Mouse (Mus musculus) erythroblast, embryonic 14.5 days (primary cell): ENCODE data around the gene Phc2. TPM values are rescaled to one million over a fixed set of nuclear protein-coding genes. Genes with fewer than 3 reads are reported as not detected.

Experiments
- H3K27me3 ChIP-seq: 2 replicates; pipeline ENCODE4 v1.6.1; 2012; ENCODE audit warnings: inconsistent platforms; ENCODE audit not compliant: control insufficient read depth
- H3K36me3 ChIP-seq: 2 replicates; pipeline ENCODE4 v1.6.1; 2012; ENCODE audit warnings: mild to moderate bottlenecking, inconsistent platforms; ENCODE audit not compliant: control insufficient read depth
- H3K4me1 ChIP-seq: 2 replicates; pipeline ENCODE4 v1.6.1; 2012; ENCODE audit warnings: inconsistent platforms; ENCODE audit not compliant: control insufficient read depth
- H3K4me3 ChIP-seq: replicated peaks from 2 replicates; pipeline ENCODE3; 2012; ENCODE audit warnings: moderate library complexity, mild to moderate bottlenecking, inconsistent platforms
- H3K9me3 ChIP-seq: 2 replicates; pipeline ENCODE4 v1.6.1; 2012; ENCODE audit warnings: low read length, inconsistent platforms, mixed read lengths; ENCODE audit not compliant: control insufficient read depth
- GATA1 ChIP-seq: IDR thresholded peaks from 2 replicates; pipeline ENCODE4 v1.6.1; 2012; ENCODE audit warnings: low read length, inconsistent platforms, mixed read lengths
- TAL1 ChIP-seq: IDR thresholded peaks from 3 replicates; pipeline ENCODE4 v1.6.1; 2012; ENCODE audit warnings: low read length, inconsistent platforms, mixed read lengths
- polyA plus RNA-seq: library from polyadenylated mRNA; stranded (reverse); fragments of >175 nt; gene quantifications from 2 replicates; pipeline ENCODE4 v1.2.3, GENCODE M21; 2012

Gene Phc2
- polyA plus RNA-seq, 1 experiment: 9.0 TPM

DNA sequence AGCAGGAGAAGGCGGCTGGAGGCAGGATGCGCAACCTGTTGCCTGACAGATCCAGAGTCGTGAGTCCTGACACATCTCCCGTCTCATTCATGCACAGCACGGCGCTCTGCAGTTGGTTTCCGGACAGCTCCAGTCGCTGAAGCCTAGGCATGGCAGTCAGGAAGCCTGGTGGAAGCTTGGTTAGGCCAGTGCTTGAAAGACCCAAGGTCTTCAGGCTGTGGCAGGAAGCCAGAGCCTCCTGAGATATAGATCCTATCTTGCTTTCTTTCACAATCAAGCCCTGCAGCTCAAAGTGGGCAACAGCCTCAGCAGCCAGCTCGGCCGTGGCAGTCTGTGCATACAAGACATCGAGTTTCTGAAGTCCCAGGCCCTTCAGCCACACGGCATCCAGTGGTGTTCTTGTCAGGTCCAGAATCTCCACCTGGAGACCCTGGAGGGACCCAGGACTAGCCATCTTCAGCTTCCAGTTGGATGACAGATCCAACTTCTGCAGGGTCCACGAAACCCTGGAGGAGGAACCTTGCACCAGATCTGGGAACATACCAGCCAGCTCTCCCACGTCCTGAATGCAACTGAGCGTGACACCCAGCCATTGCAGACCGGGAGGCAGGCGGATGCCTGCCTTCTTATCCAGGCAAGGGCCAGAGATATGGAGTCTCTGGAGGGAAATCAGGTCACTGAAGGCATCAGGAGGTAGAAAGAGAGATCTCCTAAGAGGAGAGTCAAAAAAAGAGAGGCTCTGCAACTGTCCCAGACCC, 37.0 kb upstream of the Phc2 start:
- H3K4me1 ChIP-seq: peaks cover 9% of the 10 kb centered on the region
- H3K36me3 ChIP-seq: no peaks in the 10 kb centered on the region
- H3K9me3 ChIP-seq: no peaks in the 10 kb centered on the region
- no peak overlapping the region for H3K4me3 ChIP-seq
- TF ChIP-seq GATA1 (no peak), TAL1 (no peak)
- peaks cover 42% of the 10 kb centered on the region for H3K27me3 ChIP-seq

DNA sequence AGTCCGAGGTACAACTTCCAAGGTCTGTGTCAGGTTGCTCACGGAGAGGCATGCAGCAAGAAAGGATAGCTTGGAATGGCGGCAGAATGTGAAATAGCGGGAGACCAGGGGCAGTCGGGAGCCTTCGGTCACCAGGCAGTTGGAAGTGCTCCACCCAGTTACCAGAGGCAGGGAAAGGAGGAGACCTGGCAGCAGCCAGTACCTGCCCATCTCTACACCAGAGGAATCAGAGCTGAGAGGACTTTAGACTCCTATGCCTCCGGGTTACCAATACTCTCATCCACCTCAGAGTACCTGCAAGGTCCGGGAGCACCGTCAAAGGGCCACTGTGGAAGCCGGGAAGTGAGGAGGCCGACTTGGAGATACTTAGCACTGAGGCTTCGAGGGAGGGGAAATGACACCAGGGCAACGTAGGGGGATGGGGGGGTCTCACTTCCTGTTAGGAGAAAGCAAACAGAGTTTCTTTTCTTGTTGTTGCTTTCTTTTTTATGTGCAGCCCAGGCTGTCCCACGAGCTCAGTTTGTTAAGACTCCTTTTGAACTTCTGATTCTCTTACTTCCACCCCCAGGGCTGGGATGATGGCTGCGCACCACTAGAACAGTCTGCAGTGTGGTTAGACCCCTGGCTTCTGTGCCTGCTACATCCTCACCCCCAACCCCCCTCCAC, 36.1 kb upstream of the Phc2 start, which contains the start of gene Tlr12:
TSS of gene Tlr12 (minus strand) at position 374 of the 666 bp plus-strand sequence.
- Histone ChIP-seq H3K4me1 (peaks cover 9% of the 10 kb centered on the region), H3K27me3 (peaks cover 42% of the 10 kb centered on the region), H3K4me3 (no peak within 1 kb of the TSS), H3K36me3 (no peaks in the 10 kb centered on the region), H3K9me3 (peaks cover 6% of the 10 kb centered on the region)
- TF ChIP-seq GATA1: no peak

DNA sequence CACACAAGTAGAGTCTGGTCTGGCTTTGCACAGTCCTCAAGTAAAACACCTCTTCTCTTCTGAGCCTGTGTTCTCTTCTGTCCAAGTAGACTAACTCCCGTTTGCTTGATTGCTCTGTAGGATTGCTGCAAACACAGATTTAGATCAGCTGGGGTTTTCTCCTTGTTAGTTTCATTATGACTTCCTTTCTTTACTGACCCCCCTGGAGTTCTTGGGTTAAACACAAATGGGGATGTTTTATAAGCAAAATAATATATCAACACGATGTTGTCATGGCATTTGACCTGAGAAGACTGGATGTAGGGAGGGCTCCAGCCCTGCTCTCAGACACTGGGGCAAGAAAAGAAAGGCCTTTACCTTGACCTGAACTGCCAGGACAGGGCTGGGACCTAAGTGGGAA, 35.5 kb upstream of the Phc2 start:
- Histone ChIP-seq H3K36me3 (no peaks in the 10 kb centered on the region), H3K4me3 (no peak overlapping the region), H3K27me3 (peaks cover 42% of the 10 kb centered on the region), H3K9me3 (peaks cover 10% of the 10 kb centered on the region), H3K4me1 (peaks cover 9% of the 10 kb centered on the region)
- TF ChIP-seq TAL1: no peak
- no peak for TF ChIP-seq GATA1

DNA sequence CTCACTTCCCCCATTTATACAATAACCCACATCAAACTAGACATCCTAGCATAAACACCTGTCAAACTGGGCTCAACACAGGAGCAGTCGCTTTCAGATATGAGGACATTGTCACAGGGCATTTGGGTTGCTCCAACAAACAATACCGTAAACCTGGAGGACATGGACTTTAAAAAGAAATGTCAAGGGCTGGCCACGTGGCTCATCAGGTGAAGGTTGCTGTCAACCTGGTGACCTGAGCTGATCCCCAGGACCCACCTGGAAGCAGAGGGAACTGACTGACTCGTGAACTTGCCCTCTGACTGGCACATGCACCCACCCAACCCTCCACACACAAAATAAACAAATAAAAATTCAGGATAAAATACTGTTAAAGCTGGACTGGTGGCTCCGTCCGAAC, 33.9 kb upstream of the Phc2 start:
- Histone ChIP-seq H3K27me3 (peaks cover 39% of the 10 kb centered on the region), H3K36me3 (no peaks in the 10 kb centered on the region), H3K4me3 (no peak overlapping the region), H3K4me1 (peaks cover 9% of the 10 kb centered on the region), H3K9me3 (peaks cover 10% of the 10 kb centered on the region)
- TF ChIP-seq GATA1 (no peak), TAL1 (no peak)

DNA sequence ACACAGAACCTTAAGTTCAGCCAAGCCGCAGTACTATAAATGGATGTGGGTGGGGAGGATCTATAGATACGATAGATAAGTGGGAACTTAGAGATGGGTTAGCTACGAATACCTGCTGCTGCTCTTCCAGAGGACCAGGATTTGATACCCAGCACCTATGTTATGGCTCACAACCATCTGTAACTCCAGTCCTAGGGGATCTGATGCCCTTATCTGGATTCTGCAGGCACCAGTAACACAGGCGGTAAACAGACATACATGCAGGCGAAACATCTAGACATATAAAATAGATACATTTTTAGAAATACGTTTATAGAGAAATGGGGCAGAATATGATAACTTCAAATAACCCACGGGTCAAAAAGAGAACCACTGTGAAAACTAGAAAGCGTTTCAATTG, 33.4 kb upstream of the Phc2 start:
- peaks cover 10% of the 10 kb centered on the region for H3K9me3 ChIP-seq
- no peaks in the 10 kb centered on the region for H3K36me3 ChIP-seq
- H3K27me3 ChIP-seq: peaks cover 34% of the 10 kb centered on the region

DNA sequence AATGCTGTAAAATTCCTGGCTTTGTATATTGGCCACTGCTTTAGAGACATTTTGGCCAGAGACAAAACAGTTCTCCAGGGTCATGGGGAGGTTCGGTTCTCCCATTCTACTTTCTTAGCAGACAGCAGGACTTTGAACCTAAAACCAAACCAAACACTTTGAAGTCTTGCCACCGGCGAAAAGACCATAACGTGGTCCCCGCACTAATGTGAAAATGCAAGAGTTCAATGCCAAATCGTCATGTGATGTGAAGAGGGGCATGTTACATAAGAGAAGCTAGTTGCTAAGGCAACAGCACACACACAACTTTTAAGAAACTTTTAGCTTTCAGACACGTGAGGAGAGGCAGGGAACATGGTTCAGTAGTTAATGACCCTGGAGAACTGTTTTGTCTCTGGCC, 19.1 kb upstream of the Phc2 start:
- TF ChIP-seq GATA1: no peak
- TF ChIP-seq TAL1: no peak
- peaks cover 8% of the 10 kb centered on the region for H3K27me3 ChIP-seq

More for the DNA sequence above, 33.4 kb upstream of the Phc2 start:
- Histone ChIP-seq H3K4me3 (no peak overlapping the region), H3K4me1 (peaks cover 9% of the 10 kb centered on the region)
- no peak for TF ChIP-seq GATA1
- TF ChIP-seq TAL1: no peak

DNA sequence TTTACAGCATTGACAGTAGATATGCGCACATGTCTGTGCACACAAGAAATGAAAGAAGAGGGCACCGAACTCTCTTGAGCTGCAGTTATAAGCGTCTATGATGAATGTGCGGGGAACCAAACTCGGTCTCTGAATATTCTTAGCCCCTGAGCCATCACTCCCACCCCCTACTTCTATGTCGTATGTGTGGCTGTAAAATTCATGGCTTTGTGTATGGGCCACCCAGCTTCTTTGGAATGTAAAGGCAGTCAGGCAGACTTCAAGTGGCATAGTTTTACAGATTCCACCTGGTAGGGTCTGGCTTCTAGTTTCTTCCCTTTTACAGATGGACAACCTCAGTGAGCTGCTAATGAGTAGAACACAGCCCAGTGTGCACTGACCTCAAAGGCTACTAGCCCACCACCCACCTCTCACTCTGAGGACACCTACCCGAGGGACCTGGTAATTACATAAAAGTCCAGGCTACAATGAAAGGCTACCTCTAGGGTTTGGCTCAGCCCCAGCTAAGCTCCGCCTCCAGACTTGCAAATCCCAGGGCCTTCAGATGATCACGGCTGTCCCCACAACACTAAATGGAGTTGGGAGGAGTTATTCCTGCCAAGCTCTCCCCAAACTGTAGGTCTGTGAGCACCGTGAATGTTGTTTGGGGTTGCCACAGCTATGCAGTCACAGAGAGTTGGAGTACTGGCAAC, 18.5 kb upstream of the Phc2 start:
- Histone ChIP-seq H3K9me3 (no peaks in the 10 kb centered on the region), H3K4me1 (no peaks in the 10 kb centered on the region), H3K27me3 (peaks cover 8% of the 10 kb centered on the region), H3K4me3 (no peak overlapping the region), H3K36me3 (no peaks in the 10 kb centered on the region)
- TF ChIP-seq GATA1: no peak
- TF ChIP-seq TAL1: no peak

More for the DNA sequence above, 19.1 kb upstream of the Phc2 start:
- Histone ChIP-seq H3K9me3 (no peaks in the 10 kb centered on the region), H3K4me3 (no peak overlapping the region), H3K36me3 (no peaks in the 10 kb centered on the region), H3K4me1 (no peaks in the 10 kb centered on the region)

DNA sequence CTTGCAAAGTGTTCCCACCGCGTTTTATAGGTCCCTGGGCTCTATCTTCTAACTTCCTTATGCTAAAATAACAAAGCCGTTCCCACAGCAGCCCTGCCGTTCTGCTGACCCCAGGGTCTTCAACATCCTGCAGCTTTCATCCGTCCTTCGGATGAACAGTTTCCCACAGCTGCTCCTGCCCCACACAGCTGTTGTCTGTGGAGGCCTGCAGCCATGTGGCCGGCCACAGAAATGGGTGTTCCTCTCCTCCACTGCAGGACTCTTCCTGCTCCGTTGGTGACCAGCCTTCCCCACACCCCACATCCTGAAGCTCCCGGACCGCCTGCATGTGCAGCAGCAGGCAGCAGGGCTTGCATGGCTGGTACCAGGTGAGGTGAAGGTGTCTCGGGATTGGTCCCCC, 17.3 kb upstream of the Phc2 start:
- no peaks in the 10 kb centered on the region for H3K9me3 ChIP-seq
- no peaks in the 10 kb centered on the region for H3K4me1 ChIP-seq
- H3K36me3 ChIP-seq: no peaks in the 10 kb centered on the region
- TF ChIP-seq GATA1 (no peak), TAL1 (no peak)
- peaks cover 8% of the 10 kb centered on the region for H3K27me3 ChIP-seq
- H3K4me3 ChIP-seq: no peak overlapping the region

DNA sequence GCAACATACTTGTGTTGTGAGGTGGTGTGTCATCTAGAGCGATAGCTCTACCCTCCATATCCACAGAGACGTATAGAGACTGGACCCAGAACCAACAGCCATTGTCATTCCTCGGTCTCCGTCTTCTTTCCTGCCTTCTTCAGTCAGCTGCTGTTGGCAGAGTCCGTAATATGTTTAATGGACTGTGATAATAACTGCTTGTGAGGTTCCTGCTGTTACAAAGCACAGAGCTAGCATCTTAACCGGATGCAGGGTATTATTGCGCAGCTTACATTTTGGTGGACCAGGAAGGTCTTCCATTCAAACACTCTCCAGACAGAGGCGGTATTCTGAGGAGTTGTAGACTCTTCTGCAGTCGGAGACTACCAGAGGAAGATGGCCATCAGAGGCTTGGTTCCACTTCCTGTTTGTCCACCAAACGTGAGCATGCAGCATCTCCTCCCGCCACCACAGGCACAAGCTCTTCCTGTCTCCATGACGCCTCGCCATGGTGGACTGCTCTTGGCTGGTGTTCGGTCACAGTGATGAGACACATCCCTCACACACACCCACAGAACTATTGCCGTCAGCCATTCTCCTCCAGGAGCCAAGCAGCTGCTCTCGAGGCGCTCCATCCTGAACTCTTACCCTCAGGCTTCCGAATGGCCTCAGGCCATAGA, 16.1 kb upstream of the Phc2 start:
- Histone ChIP-seq H3K9me3 (no peaks in the 10 kb centered on the region), H3K36me3 (no peaks in the 10 kb centered on the region), H3K4me3 (no peak overlapping the region), H3K27me3 (peaks cover 12% of the 10 kb centered on the region), H3K4me1 (peaks cover 4% of the 10 kb centered on the region)
- TF ChIP-seq GATA1 (no peak), TAL1 (no peak)
